Mouse (Mus musculus) testis, adult 2 months (tissue): Measurements from ENCODE around the gene Gpr68.

ENCODE experiments used
- CTCF ChIP-seq: fragments of 200-500 bp; IDR thresholded peaks from 2 replicates; pipeline ENCODE4 v1.5.1; 2012; ENCODE audit warnings: low read depth, mild to moderate bottlenecking, inconsistent platforms, low read length, moderate library complexity; ENCODE audit not compliant: control insufficient read depth, insufficient read depth, insufficient replicate concordance
- POLR2A ChIP-seq: fragments of 200-500 bp; IDR thresholded peaks from 2 replicates; pipeline ENCODE4 v1.6.1; 2012; ENCODE audit warnings: low read depth, mild to moderate bottlenecking, inconsistent platforms, low read length, moderate library complexity; ENCODE audit not compliant: control insufficient read depth

GRCm38 (mm10) chr12:100839926-100840325 is 68.1 kb downstream of the Gpr68 start:
- TF ChIP-seq CTCF (no peak), POLR2A (no peak)
